Mouse (Mus musculus) embryo, embryonic 10 days (tissue): ENCODE measurements at regions not wholly inside any gene's neighbourhood (a gene's known extent, or its start where the extent isn't known, plus 50 kb on each side); places are given as distances from the start of the nearest gene placed in this dataset.
A peak's percentile ranks its signal among the peaks of the same experiment; 100 is the strongest.

Experiments used
- DNase-seq: peaks from one replicate; pipeline ENCODE4 v3.0.0-alpha.2; 2015; ENCODE audit warnings: low spot score

DNA sequence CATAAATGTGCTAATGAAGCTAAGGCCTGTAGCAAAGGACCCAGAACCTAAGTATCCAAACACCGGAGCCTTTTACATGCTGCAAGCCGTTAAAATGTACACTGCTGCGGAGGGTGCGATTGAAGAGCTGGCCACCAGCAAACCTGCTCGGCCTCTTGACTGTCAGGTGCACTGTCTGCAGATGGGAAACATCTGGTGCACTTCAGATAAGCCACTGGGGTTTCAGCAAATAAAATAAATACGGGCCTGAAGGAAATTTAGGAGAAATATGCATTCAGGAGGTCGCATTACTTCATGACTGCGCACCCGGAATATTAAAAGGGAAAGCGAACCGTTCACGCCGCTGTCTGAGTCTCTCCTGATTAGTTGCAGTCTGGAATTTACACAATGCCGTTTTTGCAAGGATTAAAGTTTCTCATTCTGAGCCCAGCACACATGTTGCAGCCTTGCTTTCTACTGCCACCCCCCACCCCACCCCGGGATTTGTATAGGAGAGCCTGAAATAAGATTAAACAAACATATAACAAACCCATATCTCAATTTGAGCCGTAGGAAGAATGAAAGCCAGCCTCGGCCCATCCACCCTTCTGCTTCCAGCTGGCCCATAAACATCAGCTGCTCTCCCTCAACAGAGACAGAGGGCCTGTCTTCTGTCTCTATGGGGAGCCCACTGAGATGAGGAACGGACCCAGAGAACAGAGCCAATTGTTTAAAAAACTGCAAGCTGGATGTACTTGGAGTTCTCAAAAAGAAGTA, 103.5 kb upstream of the Cd180 start:
- peak; percentile 27 for DNase-seq

DNA sequence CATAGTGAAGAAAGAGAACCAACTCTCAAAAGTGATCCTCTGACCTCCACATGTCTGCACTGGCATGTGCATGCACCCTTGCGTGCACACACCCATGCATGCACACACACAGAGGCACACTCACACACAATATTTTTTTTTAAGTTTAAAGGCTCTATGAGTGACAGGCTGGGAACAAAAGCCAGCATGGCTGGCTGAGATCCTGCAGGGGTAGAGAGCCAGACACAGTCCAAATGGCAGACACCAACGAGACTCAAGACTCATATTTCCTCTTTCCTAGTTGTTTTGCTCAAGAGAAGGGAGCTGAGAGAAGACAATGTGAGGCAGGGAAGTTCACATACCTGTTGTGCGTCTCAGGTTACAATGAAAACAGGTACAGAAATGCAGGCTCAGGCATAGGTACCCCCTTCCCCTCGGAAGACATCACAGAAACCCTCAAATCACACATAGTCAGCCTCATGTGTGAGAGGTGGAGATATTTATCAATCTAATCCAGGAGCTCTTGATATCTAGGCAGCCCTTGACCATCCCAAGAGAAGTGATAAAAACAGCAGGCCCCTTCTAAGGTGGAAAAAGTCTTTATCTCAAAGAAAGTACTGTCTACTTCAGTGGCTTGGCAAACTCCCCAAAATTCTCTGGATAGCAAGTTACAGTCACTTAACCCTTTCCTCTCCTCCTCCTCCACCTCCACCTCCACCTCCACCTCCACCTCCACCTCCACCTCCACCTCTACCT, 101.4 kb upstream of the Cd180 start:
- no peak for DNase-seq

DNA sequence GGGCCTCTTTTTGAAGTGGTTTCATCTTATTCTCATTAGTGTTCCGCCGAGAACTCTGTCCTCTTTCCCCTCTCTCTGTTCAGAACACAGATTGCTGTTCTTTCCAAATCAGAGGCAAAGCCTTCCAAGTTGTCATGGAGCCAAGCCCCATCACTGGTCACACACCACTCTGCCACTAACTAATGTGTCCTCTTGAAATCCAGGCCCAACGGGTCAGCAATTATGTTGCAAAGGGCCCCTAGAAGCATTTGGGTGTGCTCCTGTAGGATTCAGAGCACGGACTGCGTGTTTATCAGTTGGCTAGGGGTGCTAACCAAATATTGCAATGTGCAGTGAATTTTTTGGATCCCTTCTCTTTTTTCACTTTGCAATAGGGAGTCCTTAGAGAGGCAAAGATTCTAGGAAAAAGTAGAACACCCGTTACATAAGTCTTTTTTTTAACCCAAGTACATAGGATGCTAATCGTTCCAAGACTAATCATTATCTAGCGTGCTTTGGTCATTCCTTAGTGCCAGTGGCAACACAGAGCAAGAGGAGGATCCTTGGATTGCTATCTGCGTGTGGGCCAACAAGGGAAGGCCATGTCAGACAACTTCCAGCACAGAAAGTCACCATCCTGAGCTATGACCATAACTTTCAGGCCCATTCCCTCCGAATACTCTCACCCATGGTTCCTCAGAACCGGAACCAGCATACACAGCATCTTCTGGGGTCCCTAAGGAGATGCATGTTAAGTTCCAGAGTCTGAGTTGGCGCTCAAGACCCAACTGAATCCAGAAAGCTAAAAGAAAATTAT, 99.8 kb upstream of the Cd180 start:
- DNase-seq, result no peak

DNA sequence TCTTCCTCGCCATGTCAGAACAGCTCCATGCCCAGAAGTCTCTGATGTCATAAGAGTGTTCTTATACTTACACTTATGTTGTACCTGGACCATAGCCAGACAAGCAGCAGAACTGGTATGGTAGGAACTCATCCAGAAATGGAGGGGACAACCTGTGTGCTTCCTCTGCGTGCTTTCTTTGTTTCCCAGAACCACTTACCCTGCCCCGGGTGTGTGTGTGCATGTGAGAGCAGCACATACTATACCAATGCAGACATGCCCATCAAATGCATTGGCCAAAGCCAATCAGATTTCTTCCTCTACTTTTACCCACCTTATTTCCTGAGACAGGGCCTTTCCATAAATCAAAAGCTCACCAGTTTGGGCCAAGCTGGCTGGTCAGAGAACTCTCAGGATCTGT, 99.2 kb upstream of the Cd180 start:
- DNase-seq, result no peak

DNA sequence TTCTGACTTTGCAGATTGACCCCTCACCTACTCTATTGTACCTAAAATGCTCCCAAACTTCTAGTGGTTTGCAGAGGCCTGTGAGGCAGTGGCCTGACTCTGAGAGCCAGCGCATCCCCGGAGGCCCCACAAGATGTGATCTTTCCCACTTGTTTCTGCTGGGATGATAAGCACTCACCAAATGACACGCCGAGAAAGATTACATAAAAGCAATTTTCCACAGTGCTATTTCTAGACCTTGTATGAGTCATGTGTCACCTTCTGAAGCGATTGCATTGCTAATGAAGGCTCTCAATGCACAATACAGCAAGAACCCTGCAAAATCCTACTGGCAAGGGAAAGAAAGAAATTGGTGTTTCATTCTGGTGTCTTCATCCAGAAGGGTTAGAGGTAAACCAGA, 97.8 kb upstream of the Cd180 start:
- DNase-seq, result no peak

DNA sequence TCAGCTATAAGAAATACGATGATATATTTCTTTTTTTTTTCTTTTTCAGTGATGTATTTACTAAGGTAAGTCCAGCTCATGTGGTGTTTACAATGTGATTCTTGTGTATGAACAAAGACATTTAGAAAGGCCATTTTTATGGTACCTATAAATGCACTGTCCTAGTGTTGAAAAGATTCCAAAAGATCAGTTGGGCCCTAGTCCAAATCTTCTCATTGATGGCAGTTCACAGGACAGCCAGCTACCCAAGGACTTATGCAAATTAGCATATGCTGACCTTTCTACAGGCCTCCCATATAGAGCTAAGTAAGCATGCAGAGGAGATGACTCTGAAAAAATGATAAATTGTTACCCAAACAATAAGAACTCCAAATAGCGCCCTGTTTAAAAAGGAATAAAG, 97.3 kb upstream of the Cd180 start:
- DNase-seq, result no peak

DNA sequence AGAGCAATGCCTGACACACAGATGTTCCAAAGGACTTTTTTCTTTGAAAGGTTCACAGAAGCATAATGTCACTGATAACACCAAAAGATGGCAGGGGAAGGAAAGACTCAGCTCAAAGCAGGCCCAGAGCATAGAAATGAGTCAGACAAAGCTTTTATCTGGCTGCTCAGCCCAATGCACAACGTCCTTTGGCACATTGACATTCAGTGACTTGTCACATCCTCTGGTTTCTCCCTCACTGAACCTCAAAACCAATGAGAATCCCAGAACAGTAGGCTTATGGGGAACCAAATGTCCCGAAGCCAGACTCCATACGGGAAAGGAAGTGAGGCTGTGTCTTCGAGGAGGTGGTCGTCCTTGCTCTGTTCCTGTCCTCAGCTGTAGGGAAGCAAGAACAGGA, 95.2 kb upstream of the Cd180 start:
- DNase-seq, result no peak

DNA sequence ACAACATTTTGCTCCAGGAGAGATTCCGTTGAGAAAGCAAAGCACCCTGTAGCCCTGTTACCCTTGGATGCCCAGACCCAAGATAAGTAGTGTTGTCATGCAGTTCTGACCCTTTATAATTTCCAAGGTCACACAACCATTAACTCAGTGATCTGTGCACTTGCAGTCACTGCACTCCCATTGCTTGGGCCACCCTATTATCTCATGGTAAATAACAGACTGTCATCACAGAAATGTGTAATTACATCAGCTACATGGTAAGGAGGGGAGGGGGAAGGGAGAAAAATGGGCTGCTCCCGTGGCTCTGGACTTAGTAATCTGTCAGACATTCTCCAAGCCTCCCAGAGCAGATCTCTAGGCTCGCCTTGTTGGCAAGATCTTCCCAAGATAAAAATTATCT, 93.8 kb upstream of the Cd180 start:
- DNase-seq, result no peak

DNA sequence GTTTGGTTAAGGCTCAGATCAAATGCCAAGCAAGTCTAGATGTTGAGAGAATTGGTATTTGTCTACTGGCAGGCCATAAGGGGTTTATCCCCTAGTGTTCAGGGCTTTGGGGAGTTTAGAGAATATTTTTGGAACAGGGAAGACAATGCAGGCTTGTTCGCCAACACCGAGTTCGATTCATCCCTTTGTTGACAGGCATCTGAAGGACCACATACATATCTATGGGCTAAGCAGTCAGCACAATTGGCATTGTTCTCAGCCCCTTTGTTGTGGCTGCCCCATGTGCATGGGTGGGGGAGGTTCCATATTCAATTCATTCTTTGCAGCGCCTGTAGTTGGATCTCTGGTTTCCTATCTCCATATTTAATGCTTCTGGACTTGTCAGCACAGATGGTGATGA, 93.3 kb upstream of the Cd180 start:
- DNase-seq, result no peak

DNA sequence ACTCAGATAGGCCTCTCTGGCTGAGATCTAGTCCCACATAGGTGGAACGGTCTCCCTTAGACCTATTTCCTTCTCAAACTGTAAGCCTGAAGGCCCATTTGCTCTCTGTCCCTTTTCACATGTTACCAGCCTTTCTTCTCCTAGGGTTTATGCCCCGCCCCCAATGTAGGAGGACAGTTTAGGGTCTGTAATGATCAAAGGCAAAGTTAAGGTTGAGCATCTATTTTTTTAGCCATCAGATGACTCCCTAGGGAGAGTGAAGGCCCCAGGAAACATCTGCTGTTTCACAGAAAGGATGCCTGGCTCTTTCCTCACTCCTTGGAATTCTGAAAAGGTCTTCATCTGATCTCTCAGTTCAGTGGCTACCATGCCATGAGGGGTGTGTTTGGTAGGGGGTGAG, 68.9 kb upstream of the Cd180 start:
- no peak for DNase-seq

DNA sequence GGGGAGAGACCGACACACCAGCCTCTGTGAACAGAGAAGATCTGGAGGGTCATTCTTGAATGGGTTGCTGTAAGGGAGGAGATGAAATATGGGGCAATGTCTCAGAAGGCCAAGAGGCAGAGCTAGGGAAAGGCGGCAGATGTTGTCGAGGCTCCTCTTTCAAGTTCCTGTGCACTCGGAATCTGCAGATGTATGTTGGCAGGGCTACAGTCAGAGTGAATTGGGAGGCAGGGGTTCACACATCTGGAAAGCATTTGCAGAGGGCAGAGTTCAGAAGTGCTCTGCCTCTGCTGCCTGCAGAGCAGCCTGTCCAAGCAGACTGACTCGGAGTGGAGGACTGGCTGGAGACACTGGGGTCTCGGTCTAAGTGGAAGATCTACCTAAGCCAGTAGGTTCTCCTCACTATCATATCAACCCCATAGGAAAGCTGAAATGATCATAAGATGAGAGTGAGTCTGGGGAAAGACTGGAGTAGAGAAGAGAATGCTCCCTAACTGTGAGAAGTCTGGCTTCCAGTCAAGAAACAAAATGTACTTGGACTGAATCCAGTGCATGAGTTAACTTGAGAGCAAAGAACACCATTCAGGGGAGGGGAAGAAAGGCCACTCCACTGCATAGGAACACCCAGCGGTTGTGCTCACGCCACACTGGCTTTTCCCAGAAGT, 68.1 kb upstream of the Cd180 start:
- peak; percentile 84 for DNase-seq

DNA sequence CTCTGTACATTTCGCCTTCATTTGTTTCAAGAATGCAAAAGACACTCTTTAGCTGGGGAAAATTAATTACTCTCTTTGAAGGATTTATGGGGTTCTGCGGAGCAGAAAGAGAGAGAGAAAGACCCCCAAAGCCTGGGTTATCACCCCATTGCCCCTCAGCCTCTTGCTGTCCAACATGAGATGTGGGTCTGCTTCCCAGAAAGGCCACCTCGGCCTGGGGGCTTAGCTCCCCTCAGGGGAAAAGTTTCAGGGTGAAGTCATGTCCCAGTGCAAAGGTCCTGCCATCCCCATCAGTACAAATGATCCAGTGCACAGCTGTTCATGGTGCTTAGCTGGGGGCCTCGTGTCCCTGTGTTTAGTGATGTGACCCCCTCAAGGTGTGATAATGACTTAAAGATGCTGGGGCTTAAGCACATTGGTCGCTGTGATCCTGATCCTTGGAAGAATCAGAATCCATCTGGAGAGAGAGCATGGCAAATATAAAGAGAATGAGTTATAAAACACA, 67.5 kb upstream of the Cd180 start:
- DNase-seq, result no peak

DNA sequence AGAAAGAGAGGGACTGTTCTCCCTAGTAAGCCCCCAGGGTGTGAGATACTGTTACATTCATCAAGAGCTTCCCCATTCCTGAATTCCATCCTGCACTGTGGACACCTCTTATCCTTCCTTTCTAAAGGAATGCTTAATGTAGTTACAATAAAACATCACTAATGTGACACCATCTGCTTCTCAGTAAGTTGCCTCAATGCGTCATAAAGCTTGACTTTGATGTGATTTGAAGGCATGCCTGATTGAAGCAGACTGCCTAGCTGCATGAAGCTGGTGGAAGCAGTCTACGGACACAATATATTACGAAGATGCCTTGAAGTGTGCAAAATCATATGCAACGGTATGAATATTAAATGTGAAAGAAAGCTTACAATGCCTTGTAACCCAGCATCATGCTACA, 65.6 kb upstream of the Cd180 start:
- no peak for DNase-seq

DNA sequence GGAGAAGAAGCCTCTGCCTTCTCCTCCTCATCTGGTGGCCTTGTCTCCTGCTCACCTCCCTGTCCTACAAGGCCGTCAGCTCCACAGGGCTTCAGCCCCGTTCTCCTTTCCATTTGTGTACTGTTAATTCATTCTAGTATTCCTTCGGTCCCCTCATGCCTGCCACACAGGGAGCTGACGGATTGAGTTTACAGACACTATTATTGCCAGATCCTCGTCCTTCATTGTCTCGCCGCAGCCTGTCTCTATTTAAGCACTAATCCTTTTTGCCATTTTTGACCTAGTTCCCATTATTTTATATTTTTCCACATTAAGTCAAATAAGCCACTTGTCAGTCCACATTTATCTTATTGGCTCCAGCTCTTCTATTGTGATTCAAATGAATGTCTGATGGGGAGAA, 64.2 kb upstream of the Cd180 start:
- no peak for DNase-seq

DNA sequence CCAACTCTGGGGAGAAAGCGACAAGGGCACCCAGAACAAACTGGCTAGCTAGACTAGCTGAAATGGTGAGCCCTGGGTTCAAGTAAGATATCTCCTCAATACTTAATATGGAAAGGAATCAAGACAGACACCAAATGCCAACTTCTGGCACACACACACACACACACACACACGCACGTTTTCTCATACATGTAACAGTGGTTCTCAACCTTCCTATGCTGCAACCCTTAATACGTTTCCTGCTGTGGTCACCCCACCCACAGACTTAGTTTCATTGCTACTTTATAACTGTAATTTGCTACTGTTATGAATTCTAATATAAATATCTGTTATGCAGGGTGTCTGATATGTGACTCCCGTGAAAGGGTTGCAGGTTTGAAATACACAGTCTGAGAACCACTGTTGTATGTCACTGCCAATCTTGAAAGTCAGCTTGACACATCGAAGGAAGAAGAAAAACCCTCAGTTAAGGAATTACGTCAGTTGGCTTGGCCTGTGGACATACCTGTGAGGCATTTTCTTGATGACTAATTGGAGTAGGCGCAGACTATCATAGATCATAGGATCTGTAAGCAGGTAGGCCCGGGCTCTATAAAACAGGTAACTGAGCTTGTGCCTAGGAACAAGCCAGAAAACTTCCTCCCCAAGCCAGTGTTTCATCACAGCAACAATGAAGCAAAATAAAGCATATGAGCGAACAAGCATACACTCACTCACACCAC, 59.0 kb upstream of the Cd180 start:
- DNase-seq, result no peak

DNA sequence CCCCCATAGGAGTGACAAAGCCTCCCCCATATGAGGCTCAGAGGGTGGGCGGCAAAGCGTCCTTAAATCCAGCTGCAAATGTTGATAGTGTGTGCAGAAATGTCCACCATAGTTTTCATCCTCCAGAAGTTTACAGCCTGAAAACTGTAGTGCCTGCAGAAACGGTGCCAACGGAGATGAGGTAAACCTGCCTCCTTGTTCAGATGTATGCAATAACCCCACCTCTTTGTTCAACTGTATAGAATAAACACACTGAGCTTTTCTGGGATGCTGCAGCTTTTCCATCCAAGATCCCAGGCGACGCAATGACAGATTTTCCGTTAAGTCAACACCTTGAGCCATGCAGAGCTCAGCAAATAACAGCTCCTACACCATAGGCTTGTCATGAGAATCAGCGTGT, 57.3 kb upstream of the Cd180 start:
- no peak for DNase-seq

DNA sequence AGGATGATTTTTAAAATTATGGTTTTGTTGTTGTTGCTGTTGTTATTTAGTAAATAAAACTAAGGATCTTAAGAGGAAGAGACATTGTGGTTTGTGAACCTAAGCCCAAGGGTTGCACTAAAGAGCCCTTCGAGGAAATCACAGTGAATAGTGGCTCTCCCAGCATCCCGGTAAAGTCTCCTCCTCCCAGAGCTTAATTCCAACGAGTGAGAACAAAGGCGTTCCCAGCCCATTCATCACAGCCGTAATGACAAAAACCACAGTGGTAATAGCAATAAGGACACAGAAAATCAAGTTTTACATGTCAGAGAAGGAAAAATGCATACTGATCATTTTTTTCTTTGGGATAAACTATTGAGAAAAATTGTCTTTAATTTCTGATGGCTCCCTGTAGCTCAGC, 56.3 kb upstream of the Cd180 start:
- peak; percentile 29 for DNase-seq

DNA sequence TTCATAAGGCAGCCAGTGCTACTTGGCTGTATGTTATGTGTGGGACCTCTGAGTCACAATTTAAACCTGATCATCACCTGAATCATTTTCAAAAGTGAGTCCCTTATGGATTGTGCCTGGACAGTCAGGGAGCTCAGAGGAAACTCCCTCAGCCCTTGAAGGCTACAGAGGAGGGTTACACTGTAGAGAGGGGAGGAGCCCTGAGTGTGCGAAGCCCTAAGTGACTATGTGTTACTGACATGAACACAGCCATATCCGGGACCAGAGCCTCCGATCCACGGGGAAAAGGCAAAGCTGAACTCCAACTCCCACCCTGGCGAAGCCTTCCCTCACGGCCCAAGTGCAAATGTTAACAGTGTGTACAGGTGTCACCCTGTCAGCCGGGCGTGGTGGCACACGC, 53.7 kb upstream of the Cd180 start:
- DNase-seq, result no peak

DNA sequence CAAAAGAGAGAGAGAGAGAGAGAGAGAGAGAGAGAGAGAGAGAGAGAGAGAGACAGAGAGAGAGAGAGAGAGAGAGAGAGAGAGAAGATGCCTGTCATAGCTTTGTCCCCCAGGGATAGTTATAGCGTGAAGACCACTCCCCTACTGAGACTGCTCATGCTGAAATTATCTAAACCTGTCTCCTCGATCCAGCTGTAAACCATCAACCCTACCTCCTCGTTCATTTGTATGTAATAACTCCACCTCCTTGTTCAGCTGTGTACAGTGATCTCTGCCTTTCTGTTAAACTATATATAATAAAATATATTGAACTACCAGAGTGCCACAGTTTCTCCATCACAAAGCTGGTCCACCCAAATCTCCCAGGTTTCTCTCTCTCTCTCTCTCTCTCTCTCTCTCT, 53.2 kb upstream of the Cd180 start:
- DNase-seq, result no peak
